Mouse (Mus musculus): ENCODE measurements around the gene Tmem63b. TPM values are rescaled to one million over a fixed set of nuclear protein-coding genes. Genes with fewer than 3 reads are reported as not detected.

Gene Tmem63b
- total and polyA plus RNA-seq, 2 experiments = 23.0 to 99.2 TPM

DNA sequence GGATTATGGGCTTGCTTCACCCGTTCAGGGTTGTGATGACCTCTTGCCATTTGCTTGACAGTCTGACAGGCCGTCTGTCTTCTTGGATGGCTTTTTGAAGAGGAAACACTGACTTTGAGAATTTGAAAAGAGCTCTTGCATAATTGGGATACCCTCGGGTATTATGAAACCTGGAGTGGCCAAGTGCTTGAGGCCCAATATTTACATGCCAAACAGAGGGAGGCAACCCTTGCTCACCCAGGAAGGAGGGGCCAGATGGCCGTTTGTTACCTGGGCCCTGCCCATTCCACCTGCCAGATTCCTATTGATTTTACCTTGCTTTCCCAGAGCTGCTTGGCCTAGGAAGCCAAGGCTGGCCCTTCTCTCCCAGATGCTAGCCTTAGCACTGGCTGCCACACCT, 15.5 kb upstream of the Tmem63b start:
- DNase-seq (ENCODE audit: extremely low read depth, low read depth, low spot score) = peak; percentile 98
- Histone ChIP-seq H3K79me2 (ENCODE audit: control insufficient read depth, insufficient read depth, low read length) (no peaks in the 10 kb centered on the region), H3K36me3 (ENCODE audit: control insufficient read depth, insufficient read depth, low read length) (peaks cover 3% of the 10 kb centered on the region; the same call in 1 of the 2 replicates), H3K4me3 (ENCODE audit: insufficient read depth, low read depth, low read length) (no peak overlapping the region), H3K4me1 (ENCODE audit: control insufficient read depth, insufficient read depth, low read length) (peaks cover 41% of the 10 kb centered on the region), H3K27me3 (ENCODE audit: control insufficient read depth, insufficient read depth, low read length) (no peaks in the 10 kb centered on the region), H3K9ac (ENCODE audit: low read depth, low read length) (peak overlapping the region; percentile 53; the same call in 1 of the 2 replicates), H3K27ac (replicated peaks; ENCODE audit: insufficient read depth, low read depth, low read length) (peak overlapping the region; percentile 84)
- 10% methylated on average over 4 of the region's 4 CpGs for WGBS
- no peak for TF ChIP-seq POLR2A (IDR thresholded peaks at IDR 0.05; ENCODE audit: extremely low read depth, insufficient read depth, low read length)
- TF ChIP-seq CTCF (IDR thresholded peaks at IDR 0.05; ENCODE audit: low read depth, low read length) = no peak

DNA sequence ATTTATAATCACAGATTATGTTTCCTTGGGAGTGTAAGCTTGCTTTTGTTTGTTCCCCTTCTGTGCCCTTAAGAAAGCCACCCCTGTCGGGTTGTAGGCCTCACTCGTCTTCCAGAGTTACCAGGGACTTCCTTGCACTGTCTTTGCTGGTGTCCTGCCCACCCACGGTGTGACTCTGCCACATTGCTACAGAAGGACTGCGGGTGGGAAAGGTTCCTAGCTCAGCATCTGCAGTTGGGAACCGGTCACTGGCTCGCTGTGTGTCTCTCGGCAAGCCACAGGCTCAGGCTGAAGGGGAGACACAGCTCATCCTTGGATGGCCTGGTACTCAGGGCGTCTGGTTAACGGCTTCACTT, 14.5 kb upstream of the Tmem63b start:
- no peak for DNase-seq (ENCODE audit: extremely low read depth, low read depth, low spot score)
- TF ChIP-seq CTCF (IDR thresholded peaks at IDR 0.05; ENCODE audit: low read depth, low read length) = no peak
- no peak for TF ChIP-seq POLR2A (IDR thresholded peaks at IDR 0.05; ENCODE audit: extremely low read depth, insufficient read depth, low read length)
- no peak overlapping the region for H3K4me3 ChIP-seq (ENCODE audit: insufficient read depth, low read depth, low read length)
- WGBS = 52% methylated on average over 9 of the region's 9 CpGs
- peaks cover 3% of the 10 kb centered on the region; the same call in 1 of the 2 replicates for H3K36me3 ChIP-seq (ENCODE audit: control insufficient read depth, insufficient read depth, low read length)
- 0 out of 2 replicates have a peak, but pooled peaks cover 3% of the 10 kb centered on the region for H3K79me2 ChIP-seq (ENCODE audit: control insufficient read depth, insufficient read depth, low read length)
- H3K9ac ChIP-seq (ENCODE audit: low read depth, low read length) = peak overlapping the region; percentile 53
- no peaks in the 10 kb centered on the region for H3K27me3 ChIP-seq (ENCODE audit: control insufficient read depth, insufficient read depth, low read length)
- peak overlapping the region; percentile 84 for H3K27ac ChIP-seq (replicated peaks; ENCODE audit: insufficient read depth, low read depth, low read length)
- H3K4me1 ChIP-seq (ENCODE audit: control insufficient read depth, insufficient read depth, low read length) = peaks cover 38% of the 10 kb centered on the region

GRCm38 (mm10) chr17:45700496-45701235, 14.0 kb upstream of the Tmem63b start:
- Histone ChIP-seq H3K36me3 (ENCODE audit: control insufficient read depth, insufficient read depth, low read length) (peaks cover 3% of the 10 kb centered on the region; the same call in 1 of the 2 replicates), H3K79me2 (ENCODE audit: control insufficient read depth, insufficient read depth, low read length) (peaks cover 4% of the 10 kb centered on the region; the same call in 1 of the 2 replicates), H3K27me3 (ENCODE audit: control insufficient read depth, insufficient read depth, low read length) (no peaks in the 10 kb centered on the region), H3K4me3 (ENCODE audit: insufficient read depth, low read depth, low read length) (peak overlapping the region; percentile 50; the same call in 1 of the 2 replicates), H3K27ac (replicated peaks; ENCODE audit: insufficient read depth, low read depth, low read length) (peak overlapping the region; percentile 86), H3K9ac (ENCODE audit: low read depth, low read length) (peak overlapping the region; percentile 66), H3K4me1 (ENCODE audit: control insufficient read depth, insufficient read depth, low read length) (peaks cover 34% of the 10 kb centered on the region)
- TF ChIP-seq CTCF (IDR thresholded peaks at IDR 0.05; ENCODE audit: low read depth, low read length) = no peak
- TF ChIP-seq POLR2A (IDR thresholded peaks at IDR 0.05; ENCODE audit: extremely low read depth, insufficient read depth, low read length) = no peak
- WGBS = 23% methylated on average over 9 of the region's 16 CpGs
- DNase-seq (ENCODE audit: extremely low read depth, low read depth, low spot score) = peak; percentile 84

DNA sequence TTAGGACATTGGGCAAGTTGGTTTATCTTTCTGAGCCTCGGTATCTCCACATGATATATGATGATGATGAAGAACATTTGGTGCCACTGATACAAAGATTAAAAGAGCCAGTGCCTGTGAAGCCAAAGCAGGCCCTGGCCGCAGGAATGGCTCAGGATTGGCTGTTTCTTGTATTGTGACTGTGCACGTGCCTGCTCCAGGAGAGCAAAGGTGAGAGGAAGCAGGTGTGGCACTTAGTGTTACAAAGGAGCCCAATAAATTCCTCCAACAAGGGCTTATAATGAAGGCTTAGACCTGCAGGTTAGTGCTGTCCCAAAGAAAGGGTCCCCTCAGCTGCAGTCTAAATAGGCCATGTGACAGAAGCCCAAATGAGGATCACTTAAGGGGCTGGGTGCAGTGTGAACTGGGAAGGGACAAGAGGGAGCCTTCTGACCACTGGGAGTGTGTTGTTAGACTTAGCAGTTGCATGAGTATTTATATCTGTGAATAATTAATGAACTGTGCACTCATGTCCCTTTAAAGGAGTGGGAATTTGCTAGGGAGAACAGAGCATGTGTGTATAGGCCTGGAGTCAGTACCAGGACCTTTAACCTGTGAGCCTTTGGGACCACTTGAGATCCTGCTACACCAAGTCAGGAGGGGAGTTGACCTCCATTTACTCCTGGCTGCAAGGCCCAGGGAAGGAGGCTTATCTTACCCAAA, 12.5 kb upstream of the Tmem63b start:
- TF ChIP-seq POLR2A (IDR thresholded peaks at IDR 0.05; ENCODE audit: extremely low read depth, insufficient read depth, low read length) = no peak
- TF ChIP-seq CTCF (IDR thresholded peaks at IDR 0.05; ENCODE audit: low read depth, low read length) = no peak
- peak overlapping the region; percentile 11; the same call in 1 of the 2 replicates for H3K9ac ChIP-seq (ENCODE audit: low read depth, low read length)
- WGBS = 52% methylated on average over 3 of the region's 3 CpGs
- H3K79me2 ChIP-seq (ENCODE audit: control insufficient read depth, insufficient read depth, low read length) = peaks cover 13% of the 10 kb centered on the region; the same call in 1 of the 2 replicates
- peaks cover 3% of the 10 kb centered on the region; the same call in 1 of the 2 replicates for H3K36me3 ChIP-seq (ENCODE audit: control insufficient read depth, insufficient read depth, low read length)
- no peak overlapping the region for H3K4me3 ChIP-seq (ENCODE audit: insufficient read depth, low read depth, low read length)
- peaks cover 42% of the 10 kb centered on the region for H3K4me1 ChIP-seq (ENCODE audit: control insufficient read depth, insufficient read depth, low read length)
- H3K27ac ChIP-seq (replicated peaks; ENCODE audit: insufficient read depth, low read depth, low read length) = peak overlapping the region; percentile 86
- H3K27me3 ChIP-seq (ENCODE audit: control insufficient read depth, insufficient read depth, low read length) = no peaks in the 10 kb centered on the region
- DNase-seq (ENCODE audit: extremely low read depth, low read depth, low spot score) = peak; percentile 66

DNA sequence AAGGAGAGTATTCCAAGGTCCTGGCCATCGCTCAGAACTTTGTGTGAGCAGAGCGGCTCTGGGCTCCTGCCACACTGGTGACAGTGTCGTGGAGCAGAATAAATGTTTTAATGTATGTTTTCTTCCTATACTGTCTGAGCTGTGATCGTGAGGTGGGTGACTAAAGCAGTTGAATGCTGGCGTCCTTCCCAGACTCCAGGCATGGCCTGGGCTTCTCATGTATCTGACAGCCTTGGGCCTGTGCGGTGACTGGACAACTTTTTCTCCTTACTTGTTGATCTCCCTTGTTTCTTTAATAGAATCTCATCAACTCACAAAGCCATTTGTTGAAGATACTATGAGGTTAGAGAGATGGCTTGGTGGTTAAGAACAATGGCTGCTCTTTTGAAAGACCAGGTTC, 11.7 kb upstream of the Tmem63b start:
- H3K36me3 ChIP-seq (ENCODE audit: control insufficient read depth, insufficient read depth, low read length) = peaks cover 3% of the 10 kb centered on the region; the same call in 1 of the 2 replicates
- 83% methylated on average over 6 of the region's 6 CpGs for WGBS
- no peak for DNase-seq (ENCODE audit: extremely low read depth, low read depth, low spot score)
- TF ChIP-seq POLR2A (IDR thresholded peaks at IDR 0.05; ENCODE audit: extremely low read depth, insufficient read depth, low read length) = no peak
- no peak for TF ChIP-seq CTCF (IDR thresholded peaks at IDR 0.05; ENCODE audit: low read depth, low read length)
- H3K4me1 ChIP-seq (ENCODE audit: control insufficient read depth, insufficient read depth, low read length) = peaks cover 49% of the 10 kb centered on the region
- H3K79me2 ChIP-seq (ENCODE audit: control insufficient read depth, insufficient read depth, low read length) = peaks cover 13% of the 10 kb centered on the region; the same call in 1 of the 2 replicates
- H3K9ac ChIP-seq (ENCODE audit: low read depth, low read length) = no peak overlapping the region
- H3K27me3 ChIP-seq (ENCODE audit: control insufficient read depth, insufficient read depth, low read length) = no peaks in the 10 kb centered on the region
- H3K27ac ChIP-seq (replicated peaks; ENCODE audit: insufficient read depth, low read depth, low read length) = no peak overlapping the region
- no peak overlapping the region for H3K4me3 ChIP-seq (ENCODE audit: insufficient read depth, low read depth, low read length)

Data from liver, adult 2 months (tissue).